Mouse (Mus musculus) embryonic facial prominence, embryonic 11.5 days (tissue): ENCODE measurements around the gene A430033K04Rik. TPM values are rescaled to one million over a fixed set of nuclear protein-coding genes. Genes with fewer than 3 reads are reported as not detected.

ENCODE experiments used
- ATAC-seq: fragments of 200-750 bp; cut with Nextera tagmentation; replicated peaks from 2 replicates; pipeline ENCODE4 v1.8.0; 2017; ENCODE audit warnings: low read depth; ENCODE audit not compliant: insufficient number of reproducible peaks, low FRiP score, low TSS enrichment
- DNase-seq: peaks from one replicate; pipeline ENCODE4 v3.0.0-alpha.2; 2015; ENCODE audit warnings: low spot score
- H3K27ac ChIP-seq: fragments of 300-500 bp; sonication (generic); replicated peaks from 2 replicates; pipeline ENCODE4 v1.5.1; 2014; ENCODE audit warnings: mild to moderate bottlenecking, low read depth, low read length, control low read depth
- H3K27me3 ChIP-seq: fragments of 300-500 bp; sonication (generic); 2 replicates; pipeline ENCODE4 v1.6.1; 2014; ENCODE audit warnings: mild to moderate bottlenecking, low read length, moderate library complexity, mixed read lengths; ENCODE audit not compliant: control insufficient read depth, insufficient read depth
- H3K36me3 ChIP-seq: fragments of 300-500 bp; sonication (generic); replicated peaks from 2 replicates; pipeline ENCODE4 v1.6.1; 2014; ENCODE audit warnings: low read depth, mild to moderate bottlenecking, low read length, moderate library complexity, mixed read lengths; ENCODE audit not compliant: control insufficient read depth, insufficient read depth
- H3K4me1 ChIP-seq: fragments of 300-500 bp; sonication (generic); 2 replicates; pipeline ENCODE4 v1.6.1; 2014; ENCODE audit warnings: low read length, mixed read lengths; ENCODE audit not compliant: control insufficient read depth, insufficient read depth
- H3K4me2 ChIP-seq: fragments of 300-500 bp; sonication (generic); 2 replicates; pipeline ENCODE4 v1.6.1; 2014; ENCODE audit warnings: low read depth, mild to moderate bottlenecking, control low read depth, low read length, moderate library complexity
- H3K4me3 ChIP-seq: fragments of 300-500 bp; sonication (generic); 2 replicates; pipeline ENCODE4 v1.5.1; 2014; ENCODE audit warnings: low read depth, low read length, control low read depth
- H3K9ac ChIP-seq: fragments of 300-500 bp; sonication (generic); replicated peaks from 2 replicates; pipeline ENCODE4 v1.6.1; 2014; ENCODE audit warnings: mild to moderate bottlenecking, control low read depth, low read length
- H3K9me3 ChIP-seq: fragments of 300-500 bp; sonication (generic); replicated peaks from 2 replicates; pipeline ENCODE4 v1.6.1; 2016; ENCODE audit warnings: mild to moderate bottlenecking, low read length, inconsistent platforms, mixed read lengths; ENCODE audit not compliant: control insufficient read depth
- WGBS: fragments of 180-500 bp; shearing (Covaris S2); extraction: QIAGEN DNeasy Blood & Tissue Kit; methylation state at CpG from one replicate; pipeline ENCODE4 v1.1.7; 2014; 5-methylcytosine and 5-hydroxymethylcytosine counted together
- polyA plus RNA-seq: library from polyadenylated mRNA; unstranded; fragments of >200 nt; fragmentation: Nextera tagmentation; extraction: Ambion mirVana; gene quantifications from 2 replicates; pipeline ENCODE4 v1.2.1, GENCODE M21; 2014

Gene A430033K04Rik
- polyA plus RNA-seq: 11.7 and 12.3 TPM in 2 replicates

DNA sequence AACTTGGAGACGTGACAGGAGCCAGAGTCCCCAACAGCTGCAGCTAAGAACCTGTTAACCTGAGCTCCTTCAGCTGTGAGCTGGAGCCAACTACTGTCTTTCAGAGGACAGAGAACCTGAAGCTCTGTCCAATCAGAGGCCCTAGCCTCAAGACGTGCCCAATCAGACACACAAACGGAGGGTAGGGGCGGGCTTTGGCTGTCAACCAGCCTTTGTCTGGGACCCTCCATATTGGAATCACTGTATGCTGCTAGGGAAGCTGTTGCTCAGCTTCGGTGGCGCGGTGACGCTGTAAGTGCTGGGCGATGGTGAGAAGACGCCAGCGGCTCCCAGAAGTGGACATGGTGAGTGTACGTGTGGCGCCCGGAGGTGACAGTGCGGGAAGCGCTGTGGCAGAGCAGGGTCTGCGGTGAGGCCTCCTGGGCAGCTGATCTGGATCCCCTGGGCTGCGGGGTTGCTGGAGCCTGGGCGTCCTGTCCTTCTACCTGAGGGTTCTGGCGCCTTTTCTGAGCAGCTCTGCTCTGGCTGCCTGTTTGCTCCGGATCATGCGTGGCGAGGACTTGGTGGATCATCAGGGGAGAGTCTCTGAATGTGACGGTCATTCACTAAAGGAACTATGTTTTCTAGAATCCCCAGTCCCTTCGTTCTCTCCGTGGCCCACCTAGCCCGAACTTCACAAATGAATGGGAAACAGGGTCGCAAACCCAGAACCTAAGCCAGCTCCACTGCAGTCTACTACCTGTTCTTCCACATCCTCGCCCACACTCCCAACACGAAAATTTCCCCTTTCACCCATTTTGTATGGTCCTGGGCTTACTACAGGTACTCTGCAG is at the start of gene A430033K04Rik:
A430033K04Rik (plus strand) TSS at position 215 of the 833 bp plus-strand sequence.
- no peaks in the 10 kb centered on the region for H3K4me1 ChIP-seq
- WGBS: under 1% methylated on average over 30 of the region's 30 CpGs
- peak within 1 kb of the TSS; percentile 71 for H3K4me3 ChIP-seq
- H3K4me2 ChIP-seq: peak within 1 kb of the TSS; percentile 50
- H3K36me3 ChIP-seq: no peaks in the 10 kb centered on the region
- no peaks in the 10 kb centered on the region for H3K27me3 ChIP-seq
- ATAC-seq: peak; percentile 96
- DNase-seq: peak; percentile 96
- peak within 1 kb of the TSS; percentile 57; the same call in 1 of the 2 replicates for H3K27ac ChIP-seq
- H3K9ac ChIP-seq: peak within 1 kb of the TSS; percentile 87
- no peaks in the 10 kb centered on the region for H3K9me3 ChIP-seq

- Histone ChIP-seq H3K4me1 (no peaks in the 10 kb centered on the region), H3K4me2 (no peak overlapping the region), H3K27ac (no peak overlapping the region), H3K36me3 (no peaks in the 10 kb centered on the region), H3K9ac (no peak overlapping the region), H3K27me3 (no peaks in the 10 kb centered on the region), H3K4me3 (no peak overlapping the region), H3K9me3 (no peaks in the 10 kb centered on the region)
- DNase-seq (no peak), ATAC-seq (no peak)
- WGBS: 86% methylated on average over 6 of the region's 6 CpGs
Observed at GRCm38 (mm10) chr5:138587396-138587795, 35.3 kb upstream of the A430033K04Rik start.

DNA sequence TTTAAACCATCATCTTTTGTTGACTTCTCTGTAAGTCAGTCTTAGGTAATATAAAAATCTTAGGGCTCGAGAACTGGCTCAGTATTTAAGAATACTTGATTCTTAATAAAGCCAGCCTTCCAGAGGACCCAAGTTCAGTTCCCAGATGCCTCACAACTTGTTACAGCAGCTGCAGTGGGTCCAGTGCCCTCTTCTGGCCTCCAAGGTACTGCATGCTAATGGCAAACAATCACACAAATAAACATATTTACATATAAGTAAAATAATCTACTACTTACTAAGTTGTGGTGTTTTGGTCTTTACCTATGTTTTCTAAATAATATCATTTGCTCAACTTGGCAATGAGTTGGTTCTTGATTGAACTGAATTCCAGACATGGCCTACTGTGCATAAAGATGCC is 4.3 kb upstream of the A430033K04Rik start:
- Histone ChIP-seq H3K36me3 (peaks cover 30% of the 10 kb centered on the region), H3K9me3 (no peaks in the 10 kb centered on the region), H3K27ac (no peak overlapping the region), H3K4me1 (no peaks in the 10 kb centered on the region), H3K4me3 (no peak overlapping the region), H3K9ac (no peak overlapping the region), H3K27me3 (no peaks in the 10 kb centered on the region), H3K4me2 (no peak overlapping the region)
- no peak for DNase-seq
- ATAC-seq: no peak
- 97% methylated on average over 1 of the region's 1 CpGs for WGBS

DNA sequence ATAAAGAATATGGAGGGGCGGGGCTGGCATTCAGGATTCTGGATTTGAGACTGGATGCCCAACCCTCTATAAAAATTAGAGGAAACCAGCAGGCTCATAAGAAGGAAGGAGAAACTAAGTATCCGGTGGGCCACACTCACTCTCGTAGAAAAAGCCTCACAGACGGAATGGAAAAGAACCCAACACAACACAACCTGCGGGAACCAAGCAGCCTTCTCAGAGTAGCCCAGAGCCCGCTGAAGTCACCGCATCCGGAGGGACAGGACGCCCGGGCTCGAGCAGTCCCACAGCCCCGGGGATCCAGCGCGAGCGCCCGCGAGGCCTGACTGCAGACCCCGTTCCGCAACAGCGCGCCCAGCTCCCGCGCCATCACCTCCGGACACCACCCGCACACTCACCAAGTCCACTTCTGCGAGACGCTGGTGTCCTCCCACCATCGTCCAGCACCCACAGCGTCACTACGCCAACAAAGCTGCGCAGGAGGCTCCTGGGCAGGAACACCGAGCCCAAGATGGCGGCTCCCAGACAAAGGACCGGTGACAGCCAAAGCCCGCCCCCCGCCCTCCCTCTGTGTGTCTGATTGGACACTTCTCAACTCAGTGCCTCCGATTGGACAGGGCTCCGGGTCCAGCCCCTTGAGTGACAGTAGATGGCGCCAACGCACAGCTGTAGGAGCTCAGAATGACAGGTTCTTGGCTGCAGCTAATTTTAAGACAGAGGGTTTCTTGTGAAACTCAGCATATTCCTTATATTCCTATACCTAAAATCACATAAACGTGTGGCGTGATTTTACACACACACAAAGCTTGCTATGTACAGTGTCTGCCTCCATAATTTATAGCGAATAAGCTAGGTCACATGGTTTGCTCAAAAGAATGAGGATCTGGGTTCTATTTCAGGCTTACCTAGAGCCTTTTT is 3.2 kb upstream of the A430033K04Rik start, which contains the start of gene Zfp68:
Zfp68 (minus strand) TSS at position 551 of the 918 bp plus-strand sequence.
- H3K4me2 ChIP-seq: peak within 1 kb of the TSS; percentile 14; the same call in 1 of the 2 replicates
- DNase-seq: peak; percentile 97
- peak within 1 kb of the TSS; percentile 81 for H3K4me3 ChIP-seq
- peak within 1 kb of the TSS; percentile 90 for H3K27ac ChIP-seq
- peak; percentile 95 for ATAC-seq
- no peaks in the 10 kb centered on the region for H3K4me1 ChIP-seq
- under 1% methylated on average over 41 of the region's 43 CpGs for WGBS
- H3K9ac ChIP-seq: peak within 1 kb of the TSS; percentile 96
- H3K36me3 ChIP-seq: peaks cover 20% of the 10 kb centered on the region
- no peaks in the 10 kb centered on the region for H3K9me3 ChIP-seq
- no peaks in the 10 kb centered on the region for H3K27me3 ChIP-seq

DNA sequence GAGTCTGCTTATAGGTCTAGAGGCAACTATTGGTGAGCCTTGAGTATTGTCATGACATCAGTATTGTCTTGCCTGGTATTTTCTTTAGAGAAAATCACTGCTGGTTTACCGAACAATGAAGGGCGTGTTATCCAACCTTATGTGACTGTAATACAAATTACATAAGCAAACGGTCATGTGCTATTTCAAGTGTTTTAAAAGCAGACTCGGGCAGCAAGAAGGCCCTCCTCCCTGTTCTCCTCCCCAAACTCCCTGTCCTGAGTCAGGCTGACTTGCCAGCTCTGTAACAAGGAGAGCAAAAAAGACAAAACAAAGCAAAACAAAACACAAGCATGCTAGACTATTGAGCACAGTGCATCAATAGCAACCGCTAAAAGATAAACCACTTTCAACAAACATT is 1.8 kb upstream of the A430033K04Rik start:
- Histone ChIP-seq H3K27ac (no peak overlapping the region), H3K4me1 (no peaks in the 10 kb centered on the region), H3K27me3 (no peaks in the 10 kb centered on the region), H3K36me3 (peaks cover 14% of the 10 kb centered on the region), H3K9me3 (no peaks in the 10 kb centered on the region), H3K4me2 (no peak overlapping the region), H3K9ac (no peak overlapping the region), H3K4me3 (no peak overlapping the region)
- no peak for DNase-seq
- WGBS: 85% methylated on average over 5 of the region's 5 CpGs
- no peak for ATAC-seq

DNA sequence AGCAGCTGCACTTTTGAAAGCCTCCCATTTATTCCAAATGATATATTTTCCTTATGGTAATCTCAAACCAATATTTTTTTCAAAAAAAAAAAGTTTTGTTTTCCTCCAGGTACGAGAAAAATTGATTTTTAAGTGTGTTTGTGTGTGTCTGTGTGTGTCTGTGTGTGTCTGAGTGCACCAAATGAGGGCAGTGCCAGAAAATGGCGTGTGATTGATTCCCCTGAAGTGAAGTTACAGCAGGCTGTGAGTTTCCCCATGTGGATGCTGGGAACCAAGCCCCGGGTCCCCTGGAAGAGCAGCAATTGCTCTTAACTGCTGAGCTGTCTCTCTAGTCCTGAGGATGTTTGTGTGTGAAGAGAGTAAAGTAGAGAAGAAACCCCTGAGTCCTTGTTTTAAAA is 818 bp downstream of the A430033K04Rik start:
- H3K9me3 ChIP-seq: no peaks in the 10 kb centered on the region
- 15% methylated on average over 3 of the region's 3 CpGs for WGBS
- DNase-seq (no peak), ATAC-seq (no peak)
- H3K36me3 ChIP-seq: no peaks in the 10 kb centered on the region
- H3K27me3 ChIP-seq: no peaks in the 10 kb centered on the region
- H3K27ac ChIP-seq: no peak overlapping the region
- H3K4me3 ChIP-seq: peak overlapping the region; percentile 71
- H3K4me2 ChIP-seq: peak overlapping the region; percentile 50
- H3K9ac ChIP-seq: peak overlapping the region; percentile 87
- no peaks in the 10 kb centered on the region for H3K4me1 ChIP-seq

DNA sequence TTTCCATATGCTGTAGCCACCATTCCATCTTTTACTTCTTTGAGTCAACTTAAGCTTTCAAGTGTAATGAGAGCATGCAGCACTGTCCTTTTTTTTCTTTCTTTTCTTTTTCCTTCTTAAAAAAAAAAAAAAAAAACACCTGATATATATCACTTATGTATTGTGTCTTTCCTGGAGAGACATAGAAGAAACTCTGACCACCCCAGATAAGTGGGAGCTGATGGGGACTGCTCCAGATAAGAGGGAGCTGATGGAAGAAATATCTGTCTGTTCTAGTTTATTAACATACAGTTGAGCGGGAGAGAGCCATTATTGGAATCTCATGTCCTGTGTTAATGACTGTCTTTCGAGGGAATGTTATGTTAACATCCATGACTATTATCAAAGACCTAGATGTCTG is 13.8 kb downstream of the A430033K04Rik start:
- DNase-seq: no peak
- Histone ChIP-seq H3K9me3 (no peaks in the 10 kb centered on the region), H3K4me3 (no peak overlapping the region), H3K27me3 (no peaks in the 10 kb centered on the region), H3K4me1 (no peaks in the 10 kb centered on the region), H3K36me3 (no peaks in the 10 kb centered on the region; the same call in 1 of the 2 replicates), H3K4me2 (no peak overlapping the region), H3K27ac (no peak overlapping the region), H3K9ac (no peak overlapping the region)
- WGBS: 92% methylated on average over 2 of the region's 2 CpGs
- no peak for ATAC-seq
